Mouse (Mus musculus) C2C12 (cell line): ENCODE results near the gene Gm382. TPM values are rescaled to one million over a fixed set of nuclear protein-coding genes. Genes with fewer than 3 reads are reported as not detected.

Experiments used
- H3K27me3 ChIP-seq: one replicate; pipeline ENCODE4 v1.6.1; 2011; ENCODE audit not compliant: control insufficient read depth, insufficient read depth, insufficient read length
- H3K36me3 ChIP-seq: one replicate; pipeline ENCODE4 v1.6.1; 2011; ENCODE audit not compliant: control insufficient read depth, insufficient read depth
- H3K4me3 ChIP-seq: one replicate; pipeline ENCODE4 v1.5.1; 2011; ENCODE audit warnings: mild to moderate bottlenecking, control low read depth; ENCODE audit not compliant: poor library complexity, insufficient read depth, severe bottlenecking
- H3K79me2 ChIP-seq: one replicate; pipeline ENCODE4 v1.6.1; 2011; ENCODE audit not compliant: control insufficient read depth, insufficient read depth
- H3K79me3 ChIP-seq: one replicate; pipeline ENCODE4 v1.6.1; 2011; ENCODE audit warnings: low read depth, control low read depth
- H3ac ChIP-seq: one replicate; pipeline ENCODE3; 2011; ENCODE audit warnings: low read depth; ENCODE audit not compliant: control insufficient read depth, insufficient read length
- CEBPB ChIP-seq: IDR thresholded peaks from one replicate; pipeline ENCODE4 v1.6.1; 2011; ENCODE audit warnings: low read depth, mild to moderate bottlenecking, control low read depth, moderate library complexity
- CTCF ChIP-seq: IDR thresholded peaks from one replicate; pipeline ENCODE4 v1.5.1; 2011; ENCODE audit not compliant: control insufficient read depth, insufficient read depth, insufficient read length
- FOSL1 ChIP-seq: IDR thresholded peaks from one replicate; pipeline ENCODE4 v1.8.0; 2011; ENCODE audit warnings: mild to moderate bottlenecking, low read length; ENCODE audit not compliant: poor library complexity, insufficient read depth, severe bottlenecking
- MAX ChIP-seq: IDR thresholded peaks from one replicate; pipeline ENCODE4 v1.6.1; 2011; ENCODE audit warnings: mild to moderate bottlenecking, control low read depth
- MYOD1 ChIP-seq: IDR thresholded peaks from one replicate; pipeline ENCODE4 v1.6.1; 2011; ENCODE audit warnings: low read depth; ENCODE audit not compliant: control insufficient read depth, insufficient read length
- MYOG ChIP-seq: IDR thresholded peaks from one replicate; pipeline ENCODE4 v1.6.1; 2011; ENCODE audit not compliant: control insufficient read depth, insufficient read length; ENCODE audit errors: extremely low read depth
- USF1 ChIP-seq: IDR thresholded peaks from one replicate; pipeline ENCODE4 v1.6.1; 2011; ENCODE audit warnings: low read depth, mild to moderate bottlenecking, control low read depth, moderate library complexity
- long read RNA-seq, 2 experiments: library from polyadenylated mRNA; unstranded; transcript quantifications; one replicate each; pipeline ENCODE4 v2.0.0; 2019 to 2020
- polyA plus RNA-seq: library from polyadenylated mRNA; unstranded; fragments of >200 nt; fragmentation: generic; extraction: Trizol; gene quantifications from one replicate; pipeline ENCODE4 v1.2.1, GENCODE M21; 2012; ENCODE audit warnings: missing spikeins

The Gm382 gene
- not detected for polyA plus RNA-seq
- long read RNA-seq, experiment 1 = 0 reads
- long read RNA-seq, experiment 2 = 0 reads

DNA sequence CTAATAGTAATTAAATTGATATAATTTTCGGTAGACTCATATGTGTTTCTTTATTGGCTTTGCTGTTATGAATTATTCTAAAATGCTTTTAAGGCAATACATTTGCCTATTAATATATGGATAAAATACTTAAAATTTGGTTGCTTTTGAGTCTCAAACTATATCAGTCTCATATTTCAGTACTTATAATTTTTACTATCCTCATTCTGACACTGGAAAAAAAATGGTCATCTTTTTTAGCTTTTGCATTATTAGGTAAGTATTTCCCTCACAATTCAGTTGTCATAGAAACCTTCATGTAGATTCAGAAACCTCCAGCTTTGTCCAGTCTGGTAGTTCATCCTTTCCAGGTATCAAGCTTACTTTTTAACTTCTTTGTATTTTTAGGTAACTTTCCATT lies at the start of gene Gm382:
Gene Gm382 (plus strand): TSS at position 301 of the 400 bp plus-strand sequence.
- no peak for TF ChIP-seq CTCF
- no peak for TF ChIP-seq FOSL1
- TF ChIP-seq CEBPB = no peak
- TF ChIP-seq USF1 = no peak
- TF ChIP-seq MYOD1 = no peak
- TF ChIP-seq MYOG = no peak
- no peak for TF ChIP-seq MAX

DNA sequence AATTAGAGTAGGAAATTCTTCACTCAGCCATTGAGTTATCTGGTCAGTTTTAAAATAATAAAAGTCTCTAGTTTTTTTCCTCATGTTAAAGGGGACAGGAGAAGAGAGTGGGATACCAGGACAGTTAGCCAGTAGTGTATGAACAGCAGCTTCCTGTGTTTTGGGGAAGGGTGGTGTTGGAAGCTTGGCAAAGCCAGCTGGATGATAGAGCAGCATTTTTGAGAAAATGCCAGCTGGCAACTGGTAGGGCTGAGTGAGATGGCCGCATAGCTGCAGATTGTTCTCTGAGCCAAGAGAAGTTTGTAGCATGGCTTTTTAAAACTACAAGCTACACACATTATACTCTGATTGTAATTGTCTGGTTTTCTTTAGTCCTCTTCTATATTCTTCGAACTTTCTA lies 30.4 kb downstream of the Gm382 start:
- no peaks in the 10 kb centered on the region for H3K79me3 ChIP-seq
- H3K36me3 ChIP-seq = no peaks in the 10 kb centered on the region
- H3ac ChIP-seq = no peak overlapping the region
- no peaks in the 10 kb centered on the region for H3K27me3 ChIP-seq
- TF ChIP-seq MAX (no peak), MYOD1 (no peak), MYOG (no peak), USF1 (no peak), CTCF (no peak), CEBPB (no peak), FOSL1 (no peak)
- no peaks in the 10 kb centered on the region for H3K79me2 ChIP-seq
- no peak overlapping the region for H3K4me3 ChIP-seq

More for the DNA sequence above, at the start of gene Gm382:
- H3K36me3 ChIP-seq = no peaks in the 10 kb centered on the region
- H3K79me3 ChIP-seq = no peaks in the 10 kb centered on the region
- H3K27me3 ChIP-seq = no peaks in the 10 kb centered on the region
- no peaks in the 10 kb centered on the region for H3K79me2 ChIP-seq
- no peak within 1 kb of the TSS for H3K4me3 ChIP-seq
- H3ac ChIP-seq = no peak within 1 kb of the TSS

DNA sequence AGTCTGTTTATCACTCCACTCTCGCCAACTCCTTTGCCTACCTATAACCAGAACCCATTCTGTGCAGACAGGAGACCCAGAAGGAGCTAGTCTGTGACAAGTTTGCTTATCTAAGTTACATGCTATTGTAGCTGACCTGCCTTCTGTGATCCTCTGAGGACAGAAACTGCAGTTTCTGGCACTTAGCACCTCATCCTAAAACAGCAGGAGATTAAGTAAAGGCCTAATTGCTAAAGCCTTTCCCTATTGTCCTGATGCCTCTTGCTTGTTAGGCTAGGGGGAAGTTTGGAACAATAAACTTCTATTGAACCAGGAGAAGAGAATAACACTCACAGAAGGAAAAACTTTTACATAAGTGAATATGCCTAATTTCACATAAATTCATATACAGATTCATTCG lies 51.5 kb downstream of the Gm382 start:
- Histone ChIP-seq H3ac (no peak overlapping the region), H3K36me3 (no peaks in the 10 kb centered on the region), H3K27me3 (no peaks in the 10 kb centered on the region), H3K4me3 (no peak overlapping the region), H3K79me2 (no peaks in the 10 kb centered on the region), H3K79me3 (no peaks in the 10 kb centered on the region)
- no peak for TF ChIP-seq MAX
- no peak for TF ChIP-seq FOSL1
- no peak for TF ChIP-seq MYOG
- TF ChIP-seq CTCF = no peak
- no peak for TF ChIP-seq CEBPB
- no peak for TF ChIP-seq MYOD1
- TF ChIP-seq USF1 = no peak

- H3K79me2 ChIP-seq = no peaks in the 10 kb centered on the region
- TF ChIP-seq CTCF = no peak
- no peak for TF ChIP-seq USF1
- TF ChIP-seq MAX = no peak
- TF ChIP-seq MYOD1 = no peak
- H3K4me3 ChIP-seq = no peak overlapping the region
- no peaks in the 10 kb centered on the region for H3K79me3 ChIP-seq
- H3K27me3 ChIP-seq = no peaks in the 10 kb centered on the region
- H3K36me3 ChIP-seq = no peaks in the 10 kb centered on the region
- H3ac ChIP-seq = no peak overlapping the region
These were observed 53.3 kb downstream of the Gm382 start for GRCm38 (mm10) chrX:127093036-127093435.

DNA sequence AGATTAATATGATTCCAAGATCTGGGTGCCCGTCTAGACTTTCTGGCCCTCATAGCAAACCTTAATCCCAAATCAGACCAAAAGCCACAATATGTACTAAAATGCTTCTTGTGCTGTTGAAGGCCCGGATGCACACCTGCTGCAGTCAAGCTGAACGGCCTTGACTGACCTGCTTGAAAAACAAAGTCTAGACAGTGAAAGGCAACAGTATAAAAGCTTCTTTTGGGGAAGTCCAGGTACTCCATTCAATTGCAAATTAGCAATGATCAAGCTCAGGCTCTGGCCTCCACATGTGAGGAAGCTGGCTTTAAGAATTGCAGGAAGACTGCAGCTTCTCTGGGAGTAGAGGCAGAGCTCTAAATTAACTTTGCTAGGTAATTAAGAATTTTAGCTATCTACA lies 54.2 kb downstream of the Gm382 start:
- no peaks in the 10 kb centered on the region for H3K79me2 ChIP-seq

GRCm38 (mm10) chrX:127104341-127104740 lies 64.6 kb downstream of the Gm382 start:
- Histone ChIP-seq H3ac (no peak overlapping the region), H3K4me3 (no peak overlapping the region), H3K36me3 (no peaks in the 10 kb centered on the region), H3K79me3 (no peaks in the 10 kb centered on the region), H3K27me3 (no peaks in the 10 kb centered on the region), H3K79me2 (no peaks in the 10 kb centered on the region)
- TF ChIP-seq FOSL1 (no peak), CEBPB (no peak), MAX (no peak), CTCF (no peak), USF1 (no peak)

More for the DNA sequence above, 54.2 kb downstream of the Gm382 start:
- Histone ChIP-seq H3K79me3 (no peaks in the 10 kb centered on the region), H3K27me3 (no peaks in the 10 kb centered on the region), H3ac (no peak overlapping the region), H3K4me3 (no peak overlapping the region), H3K36me3 (no peaks in the 10 kb centered on the region)
- TF ChIP-seq MAX (no peak), MYOD1 (no peak), FOSL1 (no peak), MYOG (no peak), CTCF (no peak)

Other genes with a start within 250 kb of the Gm382 start
- not detected for gene 4932411N23Rik, start 224.1 kb upstream of the Gm382 start, polyA plus RNA-seq